Mouse (Mus musculus) forebrain, embryonic 11.5 days (tissue): ENCODE results near the gene Fkbp9. TPM values are rescaled to one million over a fixed set of nuclear protein-coding genes. Genes with fewer than 3 reads are reported as not detected.

Source experiments
- ATAC-seq: fragments of 200-750 bp; cut with Nextera tagmentation; replicated peaks from 2 replicates; pipeline ENCODE4 v1.8.0; 2017; ENCODE audit warnings: moderate TSS enrichment; ENCODE audit not compliant: low FRiP score
- DNase-seq: peaks from one replicate; pipeline ENCODE4 v3.0.0-alpha.2; 2017; ENCODE audit warnings: low spot score
- H3K27ac ChIP-seq: fragments of 300-500 bp; sonication (generic); 2 replicates; pipeline ENCODE4 v1.5.1; 2014; ENCODE audit warnings: low read depth, low read length
- H3K27me3 ChIP-seq: fragments of 300-500 bp; sonication (generic); 2 replicates; pipeline ENCODE4 v1.6.1; 2014; ENCODE audit warnings: mild to moderate bottlenecking, low read length, mixed read lengths; ENCODE audit not compliant: control insufficient read depth, insufficient read depth
- H3K36me3 ChIP-seq: fragments of 300-500 bp; sonication (generic); 2 replicates; pipeline ENCODE4 v1.6.1; 2014; ENCODE audit warnings: mild to moderate bottlenecking, low read length, moderate library complexity, mixed read lengths; ENCODE audit not compliant: control insufficient read depth, insufficient read depth
- H3K4me1 ChIP-seq: fragments of 300-500 bp; sonication (generic); replicated peaks from 2 replicates; pipeline ENCODE4 v1.6.1; 2014; ENCODE audit warnings: low read length, mixed read lengths; ENCODE audit not compliant: control insufficient read depth, insufficient read depth
- H3K4me2 ChIP-seq: fragments of 300-500 bp; sonication (generic); 2 replicates; pipeline ENCODE4 v1.6.1; 2014; ENCODE audit warnings: low read depth, mild to moderate bottlenecking, low read length, moderate library complexity, mixed read lengths; ENCODE audit not compliant: severe bottlenecking
- H3K4me3 ChIP-seq: fragments of 300-500 bp; sonication (generic); 2 replicates; pipeline ENCODE4 v1.5.1; 2014; ENCODE audit warnings: low read depth, low read length
- H3K9ac ChIP-seq: fragments of 300-500 bp; sonication (generic); 2 replicates; pipeline ENCODE4 v1.6.1; 2014; ENCODE audit warnings: low read length
- H3K9me3 ChIP-seq: fragments of 300-500 bp; sonication (generic); 2 replicates; pipeline ENCODE4 v1.6.1; 2016; ENCODE audit warnings: low read length, mixed read lengths; ENCODE audit not compliant: control insufficient read depth
- WGBS: fragments of 180-500 bp; shearing (Covaris S2); extraction: QIAGEN DNeasy Blood & Tissue Kit; methylation state at CpG from one replicate; pipeline ENCODE4 v1.1.7; 2014; 5-methylcytosine and 5-hydroxymethylcytosine counted together
- polyA plus RNA-seq: library from polyadenylated mRNA; unstranded; fragments of >200 nt; fragmentation: Nextera tagmentation; extraction: Ambion mirVana; gene quantifications from 2 replicates; pipeline ENCODE4 v1.2.1, GENCODE M21; 2014

The Fkbp9 gene
- polyA plus RNA-seq, 1 experiment from 2014 or later = 56.7 TPM

DNA sequence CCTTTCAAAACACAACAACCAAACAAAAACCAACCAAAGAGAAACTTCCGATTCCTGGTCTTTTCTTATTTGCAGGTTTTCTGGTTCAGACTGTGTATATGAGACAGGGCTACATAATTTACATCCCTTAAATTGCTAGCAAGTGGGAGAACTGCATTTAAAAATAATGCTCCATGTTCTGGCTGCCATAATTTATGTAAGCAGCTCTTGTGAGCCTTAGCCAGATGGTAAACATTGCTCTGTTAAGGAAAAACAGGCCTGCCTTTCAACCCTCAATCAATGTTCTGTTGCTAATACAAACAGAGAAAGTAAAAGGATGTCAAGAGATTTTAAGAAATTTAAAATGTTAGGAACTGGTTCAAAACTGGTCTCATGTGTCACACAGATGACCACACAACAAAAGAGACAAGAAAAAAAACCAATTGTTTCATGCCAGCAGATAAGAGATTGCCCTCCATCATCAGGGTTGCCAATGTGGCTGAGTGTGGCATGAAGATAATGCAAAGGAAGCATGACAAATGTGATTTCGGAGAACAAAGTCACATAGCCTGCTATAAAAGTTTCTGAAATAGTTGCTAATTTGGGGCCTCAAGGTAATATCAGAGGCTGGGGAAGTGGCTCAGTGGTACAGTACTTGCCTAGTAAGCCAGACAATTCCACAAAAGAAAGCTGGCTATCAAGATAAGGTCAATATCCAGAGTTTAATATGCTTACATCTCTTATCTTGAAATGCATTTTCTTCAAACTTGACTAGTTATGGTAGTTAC is 81.4 kb downstream of the Fkbp9 start:
- Histone ChIP-seq H3K27ac (no peak overlapping the region), H3K4me1 (no peaks in the 10 kb centered on the region), H3K4me2 (no peak overlapping the region), H3K9me3 (no peaks in the 10 kb centered on the region), H3K9ac (no peak overlapping the region), H3K36me3 (no peaks in the 10 kb centered on the region; the same call in 1 of the 2 replicates), H3K4me3 (no peak overlapping the region), H3K27me3 (no peaks in the 10 kb centered on the region)
- ATAC-seq = no peak
- DNase-seq = no peak
- WGBS = 94% methylated on average over 2 of the region's 2 CpGs

DNA sequence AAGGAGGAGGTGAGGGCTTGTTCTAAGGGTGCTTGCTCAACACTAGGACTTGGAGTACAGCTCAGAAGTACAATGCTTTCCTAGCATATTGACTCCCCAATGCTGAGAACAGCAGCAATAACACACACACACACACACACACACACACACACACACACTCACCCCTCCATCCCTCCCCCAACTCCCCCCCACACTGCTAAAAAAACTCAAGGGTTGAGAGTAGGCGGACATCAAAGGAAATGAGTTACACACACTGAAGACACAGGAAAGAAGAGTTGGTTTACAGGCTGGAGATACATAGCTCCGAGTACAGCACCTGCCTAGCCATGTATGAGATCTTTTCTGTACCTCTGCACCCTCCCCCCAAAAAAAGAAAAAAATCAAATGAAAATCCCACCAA is 84.4 kb downstream of the Fkbp9 start:
- Histone ChIP-seq H3K4me1 (no peaks in the 10 kb centered on the region), H3K4me3 (no peak overlapping the region), H3K9ac (no peak overlapping the region), H3K4me2 (no peak overlapping the region), H3K27ac (no peak overlapping the region), H3K9me3 (no peaks in the 10 kb centered on the region), H3K36me3 (no peaks in the 10 kb centered on the region; the same call in 1 of the 2 replicates), H3K27me3 (no peaks in the 10 kb centered on the region)
- ATAC-seq (no peak), DNase-seq (no peak)
- WGBS = 84% methylated on average over 2 of the region's 2 CpGs

- DNase-seq (no peak), ATAC-seq (no peak)
- Histone ChIP-seq H3K27me3 (no peaks in the 10 kb centered on the region), H3K4me3 (no peak overlapping the region), H3K4me2 (no peak overlapping the region), H3K36me3 (no peaks in the 10 kb centered on the region; the same call in 1 of the 2 replicates), H3K9ac (no peak overlapping the region), H3K9me3 (no peaks in the 10 kb centered on the region), H3K4me1 (no peaks in the 10 kb centered on the region), H3K27ac (no peak overlapping the region)
- WGBS = 80% methylated on average over 12 of the region's 12 CpGs
Observed at GRCm38 (mm10) chr6:56917578-56918368, 85.9 kb downstream of the Fkbp9 start.

DNA sequence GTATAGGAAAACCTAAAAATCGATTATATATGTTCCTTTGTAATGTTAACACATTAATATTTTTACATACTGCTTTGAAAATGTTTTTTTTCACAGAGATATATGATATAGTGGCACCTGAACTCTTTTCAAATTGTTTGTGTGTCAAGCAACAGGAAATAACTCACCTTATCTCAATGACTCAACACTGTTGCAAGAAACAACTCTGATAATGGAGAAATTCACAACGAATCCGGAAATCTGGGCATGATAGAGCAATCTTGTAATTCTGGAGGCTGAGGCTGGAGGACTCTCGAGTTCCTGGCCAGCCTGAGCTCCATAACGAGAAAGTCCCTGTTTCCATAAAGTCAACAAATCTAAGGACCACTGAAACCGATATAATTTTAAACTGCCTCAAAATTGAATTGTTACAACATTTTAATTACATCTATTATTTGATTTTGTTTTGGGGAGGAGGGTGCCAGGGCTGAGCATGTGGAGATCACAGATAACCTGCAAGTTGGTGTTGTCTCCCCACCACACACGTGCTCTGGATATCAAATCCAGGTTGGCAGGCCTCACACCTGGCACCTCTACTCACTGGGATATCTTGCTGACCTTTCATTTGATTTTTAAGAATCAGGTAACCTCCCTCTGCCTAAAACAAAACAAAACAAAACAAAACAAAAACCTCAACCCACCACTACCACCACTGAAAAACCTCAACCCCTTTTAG is 87.6 kb downstream of the Fkbp9 start:
- DNase-seq = no peak

DNA sequence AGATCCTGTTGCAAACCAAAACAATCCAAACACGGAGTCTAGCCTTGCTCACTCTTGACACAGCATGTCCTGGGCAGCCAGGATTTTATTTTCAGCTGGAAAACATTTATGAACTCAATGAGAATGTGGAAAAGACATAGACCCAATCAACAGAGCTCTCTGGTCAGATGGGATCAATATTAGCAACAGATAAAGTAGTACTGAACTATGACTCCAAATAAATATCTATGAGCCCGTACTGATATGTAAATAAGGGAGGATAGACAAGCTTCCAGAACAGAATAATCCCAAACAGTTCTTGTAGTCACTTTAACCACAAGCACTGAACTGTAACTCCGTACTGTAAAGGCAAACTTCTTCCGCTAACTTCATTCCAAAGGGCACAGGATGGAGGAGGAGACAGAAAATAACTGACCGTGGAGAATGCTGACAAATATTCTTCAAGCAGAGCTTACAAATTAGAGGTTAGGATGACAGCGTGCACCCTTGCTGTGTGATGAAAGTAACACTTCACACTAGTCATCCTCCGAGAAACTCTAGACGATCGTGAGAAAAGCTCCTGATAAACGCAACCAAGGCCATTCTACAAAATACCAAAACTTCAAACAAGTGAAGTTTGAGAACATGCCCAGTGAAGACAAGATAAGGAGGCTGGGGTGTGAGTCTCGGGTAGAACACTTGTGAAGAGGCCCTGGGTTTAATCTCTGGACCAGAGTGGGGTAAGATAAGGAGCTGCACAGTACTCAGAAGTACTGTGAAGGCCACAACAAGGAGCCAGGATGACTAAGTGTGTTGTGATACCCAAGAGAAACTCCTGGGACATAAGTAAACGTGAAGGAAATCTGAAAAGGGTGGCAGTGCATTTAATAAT is 88.6 kb downstream of the Fkbp9 start:
- no peaks in the 10 kb centered on the region for H3K9me3 ChIP-seq
- no peaks in the 10 kb centered on the region for H3K4me1 ChIP-seq
- H3K4me3 ChIP-seq = no peak overlapping the region
- no peak overlapping the region for H3K9ac ChIP-seq
- no peak for ATAC-seq
- no peaks in the 10 kb centered on the region for H3K36me3 ChIP-seq
- H3K4me2 ChIP-seq = no peak overlapping the region
- no peak for DNase-seq
- no peaks in the 10 kb centered on the region for H3K27me3 ChIP-seq
- WGBS = 89% methylated on average over 12 of the region's 12 CpGs
- no peak overlapping the region for H3K27ac ChIP-seq

More for the DNA sequence above, 87.6 kb downstream of the Fkbp9 start:
- H3K4me2 ChIP-seq = no peak overlapping the region
- H3K9ac ChIP-seq = no peak overlapping the region
- H3K27me3 ChIP-seq = no peaks in the 10 kb centered on the region
- no peaks in the 10 kb centered on the region for H3K9me3 ChIP-seq
- H3K4me3 ChIP-seq = no peak overlapping the region
- no peak overlapping the region for H3K27ac ChIP-seq
- ATAC-seq = no peak
- WGBS = 91% methylated on average over 7 of the region's 7 CpGs
- H3K36me3 ChIP-seq = no peaks in the 10 kb centered on the region; the same call in 1 of the 2 replicates
- no peaks in the 10 kb centered on the region for H3K4me1 ChIP-seq

DNA sequence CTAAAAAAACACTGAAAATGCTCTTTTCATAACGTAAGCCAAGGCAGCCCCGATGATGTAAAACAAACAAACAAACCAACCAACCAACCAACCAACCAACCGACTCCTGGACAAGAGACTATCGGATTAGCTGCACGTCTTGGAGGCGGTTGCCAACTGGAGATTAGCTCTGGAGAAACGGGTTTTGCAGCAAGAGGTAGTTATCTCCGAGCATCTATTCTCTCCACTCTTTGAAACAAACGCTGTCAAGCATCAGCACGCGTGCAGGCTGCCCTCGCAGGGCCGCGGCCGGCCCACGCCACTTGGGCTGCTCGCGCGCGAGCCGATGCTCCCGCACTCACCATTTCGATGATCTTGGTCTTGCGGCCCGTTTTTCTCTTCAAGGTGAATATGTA is 91.5 kb downstream of the Fkbp9 start:
- DNase-seq = no peak
- Histone ChIP-seq H3K4me3 (peak overlapping the region; percentile 54), H3K4me1 (no peaks in the 10 kb centered on the region), H3K27me3 (no peaks in the 10 kb centered on the region), H3K4me2 (peak overlapping the region; percentile 51), H3K9me3 (no peaks in the 10 kb centered on the region), H3K27ac (0 out of 2 replicates have a peak overlapping the region, but pooled peaks have one; percentile 21), H3K36me3 (no peaks in the 10 kb centered on the region), H3K9ac (peak overlapping the region; percentile 73)
- 1% methylated on average over 24 of the region's 25 CpGs for WGBS
- ATAC-seq = no peak

DNA sequence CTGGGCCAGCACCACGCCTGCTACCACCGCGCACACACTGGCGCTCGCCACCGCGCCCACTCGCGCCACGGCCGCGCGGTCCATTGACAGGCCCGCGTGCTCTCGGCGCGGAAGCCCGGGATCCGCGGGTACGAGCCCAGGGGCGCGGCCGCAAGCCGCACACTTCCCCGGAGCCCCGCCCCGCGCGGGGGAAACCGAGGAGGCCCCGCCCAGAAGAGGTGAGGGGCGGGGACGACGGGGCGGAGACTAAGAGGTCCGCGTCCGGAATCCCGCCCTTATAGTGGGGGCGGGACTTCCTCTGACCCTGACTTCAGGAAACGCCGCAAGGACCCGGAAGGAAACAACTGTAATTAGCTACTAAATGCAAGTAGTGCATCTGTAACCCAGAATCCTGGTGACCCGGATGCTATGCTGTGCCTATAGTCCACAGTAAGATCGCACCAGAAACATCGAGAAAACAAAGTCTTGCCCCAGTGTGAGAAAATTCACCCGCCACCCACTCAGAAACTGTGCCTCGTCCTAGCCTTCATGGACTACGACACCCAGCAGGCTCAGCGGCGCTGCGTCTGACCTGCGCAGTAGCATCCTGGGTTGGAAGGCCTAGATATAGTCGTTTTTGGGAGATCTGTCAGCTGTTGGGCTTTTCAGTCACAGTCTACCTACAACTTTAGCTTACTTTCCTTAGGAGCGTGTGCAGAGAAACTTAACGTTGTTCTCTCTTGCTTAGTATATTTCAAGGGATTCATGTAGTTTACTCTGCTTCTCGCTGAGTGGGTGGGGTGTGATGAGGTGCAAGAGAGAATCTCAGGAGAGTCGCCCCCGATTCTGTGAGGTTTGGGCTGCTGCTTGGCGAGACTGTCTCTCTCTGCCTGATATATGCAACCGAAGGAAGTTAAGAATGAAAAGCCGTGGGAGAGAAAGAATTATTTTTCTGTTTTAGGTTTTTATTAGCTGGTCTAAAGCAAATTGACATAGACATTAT is 92.2 kb downstream of the Fkbp9 start, which contains the start of the genes Nt5c3 and Vmn1r4:
Gene Nt5c3 (minus strand): TSS at position 207 of the 982 bp plus-strand sequence.
Gene Vmn1r4 (plus strand): TSS at position 290 of the 982 bp plus-strand sequence.
- Histone ChIP-seq H3K4me1 (no peaks in the 10 kb centered on the region), H3K27me3 (no peaks in the 10 kb centered on the region), H3K4me3 (peak within 1 kb of the TSS; percentile 54), H3K4me2 (peak within 1 kb of the TSS; percentile 51), H3K9me3 (no peaks in the 10 kb centered on the region), H3K27ac (peak within 1 kb of the TSS; percentile 25; the same call in 1 of the 2 replicates), H3K9ac (peak within 1 kb of the TSS; percentile 73), H3K36me3 (no peaks in the 10 kb centered on the region)
- DNase-seq (peak; percentile 95), ATAC-seq (peak; percentile 98)
- WGBS = 4% methylated on average over 44 of the region's 64 CpGs
